Mouse (Mus musculus) layer of hippocampus, adult 6 months (tissue): ENCODE results near the gene Tmem8b. TPM values are rescaled to one million over a fixed set of nuclear protein-coding genes. Genes with fewer than 3 reads are reported as not detected.

ENCODE experiments used
- long read RNA-seq, 2 experiments: library from polyadenylated mRNA; unstranded; transcript quantifications; one replicate each; pipeline ENCODE4 v2.0.0; 2019 to 2020
- microRNA-seq: library from miRNA; unstranded; fragments of <30 nt; microRNA quantifications from one replicate; pipeline ENCODE4 v1.2.0, GENCODE M21; 2020
- polyA plus RNA-seq: library from polyadenylated mRNA; unstranded; fragments of <200 nt; fragmentation: Nextera tagmentation; gene quantifications from 2 replicates; pipeline ENCODE4 v1.2.3, GENCODE M21; 2021

Tmem8b gene
- polyA plus RNA-seq: 7.0 and 7.9 TPM in 2 replicates
- long read RNA-seq, experiment 1, full-length matches to known transcripts: 2 of 9 reads
- long read RNA-seq, experiment 1, partial matches to known transcripts: 3 of 9 reads
- long read RNA-seq, experiment 1, other reads (novel, unspliced or antisense): 4 of 9 reads
- long read RNA-seq, experiment 2, full-length matches to known transcripts: 5 of 37 reads
- long read RNA-seq, experiment 2, partial matches to known transcripts: 30 of 37 reads
- long read RNA-seq, experiment 2, other reads (novel, unspliced or antisense): 2 of 37 reads

GRCm38 (mm10) chr4:43668782-43669427, at the start of gene Tmem8b, which contains the start of gene Fam221b:
Gene Tmem8b, plus strand, starts transcription at chr4:43668971.
Gene Fam221b, minus strand, starts transcription at chr4:43669145.

GRCm38 (mm10) chr4:43631046-43631955, 37.5 kb upstream of the Tmem8b start, which contains the start of gene Npr2:
Gene Npr2, plus strand, starts transcription at chr4:43631935.

DNA sequence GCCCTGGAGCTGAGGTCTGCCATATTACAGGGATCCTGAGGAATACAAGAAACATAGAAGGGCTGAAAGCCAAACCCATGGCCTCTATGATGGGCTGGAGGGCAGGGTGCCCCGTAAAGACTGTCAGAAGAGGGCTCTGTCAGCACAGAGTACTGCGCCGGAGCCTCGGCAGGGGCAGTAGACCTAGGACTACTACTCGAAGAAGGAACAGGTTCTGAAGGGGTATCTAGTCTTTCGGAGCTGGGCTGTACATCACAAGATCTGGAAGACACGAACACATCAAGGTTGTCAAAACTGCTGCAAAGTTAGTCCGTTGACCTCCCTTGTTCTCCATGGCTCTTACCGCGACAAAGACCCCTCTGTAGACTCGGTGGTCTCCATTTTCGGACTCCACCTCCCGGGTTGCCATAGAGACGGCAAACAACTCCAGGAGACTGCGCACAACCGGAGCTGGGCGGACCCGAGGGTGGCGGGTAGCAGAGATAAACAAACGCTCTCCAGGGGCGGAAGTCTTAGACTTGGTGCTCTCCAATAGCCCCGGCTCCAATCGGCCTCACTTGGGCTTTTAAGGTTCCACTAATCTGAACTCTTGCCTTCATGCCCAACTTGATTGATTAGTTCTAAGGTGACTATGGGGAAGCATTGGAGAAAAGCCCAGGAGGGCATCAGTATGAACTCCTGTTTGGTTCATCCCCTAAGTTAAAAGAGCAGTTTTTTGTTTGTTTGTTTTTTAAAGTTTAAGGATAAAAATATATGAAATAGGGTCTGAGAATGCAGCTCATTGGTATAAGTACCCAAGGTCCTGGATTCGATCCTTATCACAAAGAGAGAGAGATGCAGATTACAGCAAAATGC, 15.4 kb upstream of the Tmem8b start, which contains the start of gene Spag8:
TSS of gene Spag8 (minus strand) at position 434 of the 855 bp plus-strand sequence.

GRCm38 (mm10) chr4:43656339-43657109, 12.2 kb upstream of the Tmem8b start, which contains the start of gene Hint2:
Gene Hint2, minus strand, starts transcription at chr4:43656466.

GRCm38 (mm10) chr4:43700707-43701106, 31.9 kb downstream of the Tmem8b start, which contains the start of gene Olfr70:
Gene Olfr70, minus strand, starts transcription at chr4:43700807.

DNA sequence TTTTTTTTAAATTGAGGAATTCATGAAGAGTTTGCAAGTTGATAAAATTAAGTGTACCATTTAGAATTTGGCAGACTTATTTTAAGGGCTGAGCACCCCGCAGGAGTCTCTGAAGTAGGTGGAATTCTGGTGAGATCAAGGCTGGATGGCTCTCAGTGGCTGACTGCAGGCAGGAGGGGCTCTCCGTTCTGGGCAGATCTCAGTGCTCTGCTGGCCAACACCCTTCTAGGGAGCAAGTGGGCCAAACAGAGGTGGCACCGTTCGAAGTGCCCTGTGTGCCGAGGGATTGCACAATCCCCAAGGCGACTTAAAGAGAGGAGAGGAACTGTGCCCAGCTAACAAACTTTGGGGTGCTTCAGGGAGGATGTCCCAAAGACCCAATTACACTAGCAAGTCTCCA, 41.1 kb downstream of the Tmem8b start, which contains the start of gene Olfr71:
TSS of gene Olfr71 (minus strand) at position 387 of the 400 bp plus-strand sequence.

DNA sequence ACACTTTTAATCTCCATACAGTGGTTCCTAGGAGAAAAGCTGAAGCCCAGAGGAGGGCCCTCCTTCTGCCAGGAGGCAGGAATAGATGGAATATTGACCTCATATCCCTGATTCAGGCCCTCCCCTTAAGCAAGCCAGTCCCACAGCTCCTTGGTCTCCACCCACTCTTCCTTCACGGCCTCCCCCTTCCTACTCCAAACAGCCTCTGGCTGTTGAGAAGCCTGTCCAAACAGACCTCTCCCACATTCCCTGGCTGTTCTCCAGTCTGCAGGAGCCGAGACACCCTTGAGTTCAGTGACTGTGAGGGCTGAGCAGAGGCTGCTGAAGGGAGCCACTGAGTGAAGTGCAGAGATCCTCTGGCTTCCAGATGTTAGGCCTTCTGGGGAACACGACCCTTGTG, 58.2 kb downstream of the Tmem8b start, which contains the start of gene Hrct1:
TSS of gene Hrct1 (plus strand) at position 194 of the 400 bp plus-strand sequence.

GRCm38 (mm10) chr4:43729794-43730550, 61.2 kb downstream of the Tmem8b start, which contains the start of gene Spaar:
Gene Spaar, plus strand, starts transcription at chr4:43730034.

Small RNA genes within 50 kb of the gene (microRNA-seq; reads per million reads assigned to microRNA genes)
- gene Gm25262: not detected

Other genes with a start within 250 kb of the Tmem8b start
- 0.79 and 2.1 TPM in 2 replicates for gene Fam166b, start 239.8 kb upstream of the Tmem8b start, polyA plus RNA-seq
- gene Tesk1, start 227.0 kb upstream of the Tmem8b start, polyA plus RNA-seq: 6.8 and 9.2 TPM in 2 replicates
- 3.8 and 5.5 TPM in 2 replicates for gene Cd72, start 214.3 kb upstream of the Tmem8b start, polyA plus RNA-seq
- not detected in 2 replicates for gene Sit1, start 185.2 kb upstream of the Tmem8b start, polyA plus RNA-seq
- 85.4 and 101 TPM in 2 replicates for gene Ccdc107, start 176.1 kb upstream of the Tmem8b start, polyA plus RNA-seq
- gene Arhgef39, start 169.3 kb upstream of the Tmem8b start, polyA plus RNA-seq: 0.38 and 1.2 TPM in 2 replicates
- gene Car9, start 162.0 kb upstream of the Tmem8b start, polyA plus RNA-seq: 0.44 and 0.94 TPM in 2 replicates
- 2.9 and 4.0 TPM in 2 replicates for gene Tpm2, start 145.2 kb upstream of the Tmem8b start, polyA plus RNA-seq
- gene Creb3, start 106.6 kb upstream of the Tmem8b start, polyA plus RNA-seq: 61.7 and 62.9 TPM in 2 replicates
- 46.0 and 49.4 TPM in 2 replicates for gene Tln1, start 106.3 kb upstream of the Tmem8b start, polyA plus RNA-seq
- gene Rgp1, start 90.3 kb upstream of the Tmem8b start, polyA plus RNA-seq: 25.7 and 34.6 TPM in 2 replicates
- gene Gba2, start 90.1 kb upstream of the Tmem8b start, polyA plus RNA-seq: 22.4 and 27.0 TPM in 2 replicates
- gene Msmp, start 84.5 kb upstream of the Tmem8b start, polyA plus RNA-seq: 0.24 TPM in 1 of 2 replicates, not detected in the other
- 5.0 and 6.5 TPM in 2 replicates for gene Npr2, start 37.0 kb upstream of the Tmem8b start, polyA plus RNA-seq
- 3.8 and 4.6 TPM in 2 replicates for gene Spag8, start 15.4 kb upstream of the Tmem8b start, polyA plus RNA-seq
- 161 and 201 TPM in 2 replicates for gene Hint2, start 12.5 kb upstream of the Tmem8b start, polyA plus RNA-seq
- gene Fam221b, start 174 bp downstream of the Tmem8b start, polyA plus RNA-seq: 1.2 TPM in 2 replicates
- not detected in 2 replicates for gene Olfr70, start 31.8 kb downstream of the Tmem8b start, polyA plus RNA-seq
- not detected in 2 replicates for gene Olfr71, start 41.3 kb downstream of the Tmem8b start, polyA plus RNA-seq
- gene Hrct1, start 58.2 kb downstream of the Tmem8b start, polyA plus RNA-seq: 0.69 and 0.87 TPM in 2 replicates
- 0.21 and 0.24 TPM in 2 replicates for gene Spaar, start 61.1 kb downstream of the Tmem8b start, polyA plus RNA-seq
- not detected in 2 replicates for gene Olfr159, start 102.0 kb downstream of the Tmem8b start, polyA plus RNA-seq
- not detected in 2 replicates for gene Olfr156, start 154.9 kb downstream of the Tmem8b start, polyA plus RNA-seq
- not detected in 2 replicates for gene Olfr157, start 171.2 kb downstream of the Tmem8b start, polyA plus RNA-seq
- not detected in 2 replicates for gene Olfr155, start 182.6 kb downstream of the Tmem8b start, polyA plus RNA-seq
- gene Reck, start 206.6 kb downstream of the Tmem8b start, polyA plus RNA-seq: 1.6 and 2.4 TPM in 2 replicates